Mouse (Mus musculus) thymus, postnatal 0 days (tissue): Measurements from ENCODE around the gene AU022252. TPM values are rescaled to one million over a fixed set of nuclear protein-coding genes. Genes with fewer than 3 reads are reported as not detected.

Experiments
- DNase-seq: peaks from one replicate; pipeline ENCODE4 v3.0.0-alpha.2; 2015; ENCODE audit warnings: low spot score
- polyA plus RNA-seq: library from polyadenylated mRNA; unstranded; fragments of >200 nt; fragmentation: Nextera tagmentation; extraction: Ambion mirVana; gene quantifications from 2 replicates; pipeline ENCODE4 v1.2.1, GENCODE M21; 2015

The AU022252 gene
- polyA plus RNA-seq, 1 experiment from 2014 or later, result 22.2 TPM

GRCm38 (mm10) chr4:119244468-119245240 lies 12.1 kb upstream of the AU022252 start:
- DNase-seq, result no peak

GRCm38 (mm10) chr4:119242571-119242970 lies 10.1 kb upstream of the AU022252 start:
- no peak for DNase-seq

- DNase-seq, result peak; percentile 21
Observed at GRCm38 (mm10) chr4:119241664-119242063, 9.2 kb upstream of the AU022252 start.

- peak; percentile 75 for DNase-seq
Observed at GRCm38 (mm10) chr4:119239181-119239682, 6.7 kb upstream of the AU022252 start.

GRCm38 (mm10) chr4:119238661-119239060 lies 6.1 kb upstream of the AU022252 start:
- no peak for DNase-seq

GRCm38 (mm10) chr4:119234348-119234747 lies 1.8 kb upstream of the AU022252 start:
- no peak for DNase-seq

- peak; percentile 23 for DNase-seq
Observed at GRCm38 (mm10) chr4:119233256-119233901, 867 bp upstream of the AU022252 start.

GRCm38 (mm10) chr4:119226751-119227150 lies 5.8 kb downstream of the AU022252 start:
- no peak for DNase-seq

- DNase-seq, result no peak
Observed at GRCm38 (mm10) chr4:119225719-119226118, 6.8 kb downstream of the AU022252 start.

GRCm38 (mm10) chr4:119224534-119224933 lies 8.0 kb downstream of the AU022252 start:
- no peak for DNase-seq

GRCm38 (mm10) chr4:119223696-119224095 lies 8.8 kb downstream of the AU022252 start:
- DNase-seq, result peak; percentile 13

- DNase-seq, result no peak
Observed at GRCm38 (mm10) chr4:119218169-119218568, 14.3 kb downstream of the AU022252 start, which contains the start of gene Tmem269. TSS of gene Tmem269 (minus strand) at chr4:119218217.

- DNase-seq, result no peak
Observed at GRCm38 (mm10) chr4:119216667-119217066, 15.8 kb downstream of the AU022252 start.

GRCm38 (mm10) chr4:119204672-119205071 lies 27.8 kb downstream of the AU022252 start:
- peak; percentile 58 for DNase-seq

GRCm38 (mm10) chr4:119198105-119198504 lies 34.4 kb downstream of the AU022252 start:
- DNase-seq, result no peak

- no peak for DNase-seq
Observed at GRCm38 (mm10) chr4:119195582-119196320, 36.8 kb downstream of the AU022252 start.

- DNase-seq, result peak; percentile 91
Observed at GRCm38 (mm10) chr4:119194909-119195581, 37.5 kb downstream of the AU022252 start, which contains the start of gene Svbp. TSS of gene Svbp (plus strand) at chr4:119195306.

- DNase-seq, result no peak
Observed at GRCm38 (mm10) chr4:119192757-119193156, 39.8 kb downstream of the AU022252 start.

- DNase-seq, result no peak
Observed at GRCm38 (mm10) chr4:119191273-119191672, 41.2 kb downstream of the AU022252 start.

GRCm38 (mm10) chr4:119190618-119191017 lies 41.9 kb downstream of the AU022252 start:
- DNase-seq, result no peak

- no peak for DNase-seq
Observed at GRCm38 (mm10) chr4:119189864-119190263, 42.6 kb downstream of the AU022252 start, which contains the start of gene Ermap. TSS of gene Ermap (minus strand) at chr4:119190011.
